Mouse (Mus musculus) mature B cell (primary cell): ENCODE data around the gene Rnaseh2b.

Source experiments
- in situ Hi-C: fragments of 300-500 bp; cut with MboI; formaldehyde crosslinking; loops from 2 replicates; pipeline ENCODE4 v1.14.3; 2019

The Rnaseh2b gene

GRCm38 (mm10) chr14:62292488-62293339 is at the start of gene Rnaseh2b, which contains the start of gene Dleu7:
Gene Rnaseh2b, plus strand, starts transcription at chr14:62292589.
Gene Dleu7, minus strand, starts transcription at chr14:62293047.
- in situ Hi-C loops, result no loop called here

GRCm38 (mm10) chr14:62243530-62243929 is 48.9 kb upstream of the Rnaseh2b start:
- in situ Hi-C loops, result loop anchor here (10.0 kb wide), 1 partner anchor 669 kb away; no protein-coding TSS in a partner anchor

GRCm38 (mm10) chr14:62245557-62245956 is 46.8 kb upstream of the Rnaseh2b start:
- in situ Hi-C loops, result loop anchor here (10.0 kb wide), 1 partner anchor 671 kb away; no protein-coding TSS in a partner anchor

GRCm38 (mm10) chr14:62248345-62248744 is 44.0 kb upstream of the Rnaseh2b start:
- in situ Hi-C loops, result loop anchor here (10.0 kb wide), 1 partner anchor 674 kb away; no protein-coding TSS in a partner anchor

- in situ Hi-C loops, result loop anchor here (10.0 kb wide), 1 partner anchor 674 kb away; no protein-coding TSS in a partner anchor
These were observed 43.6 kb upstream of the Rnaseh2b start for GRCm38 (mm10) chr14:62248796-62249195.

GRCm38 (mm10) chr14:62249251-62249650 is 43.1 kb upstream of the Rnaseh2b start:
- in situ Hi-C loops, result loop anchor here (10.0 kb wide), 1 partner anchor 674 kb away; no protein-coding TSS in a partner anchor

- in situ Hi-C loops, result no loop called here
These were observed 42.3 kb upstream of the Rnaseh2b start for GRCm38 (mm10) chr14:62250046-62250445.

GRCm38 (mm10) chr14:62251999-62252398 is 40.4 kb upstream of the Rnaseh2b start:
- in situ Hi-C loops, result no loop called here

- in situ Hi-C loops, result no loop called here
These were observed 38.0 kb upstream of the Rnaseh2b start for GRCm38 (mm10) chr14:62254371-62254770.

GRCm38 (mm10) chr14:62256066-62256465 is 36.3 kb upstream of the Rnaseh2b start:
- in situ Hi-C loops, result no loop called here

- in situ Hi-C loops, result no loop called here
These were observed 34.3 kb upstream of the Rnaseh2b start for GRCm38 (mm10) chr14:62258125-62258524.

- in situ Hi-C loops, result no loop called here
These were observed 33.3 kb upstream of the Rnaseh2b start for GRCm38 (mm10) chr14:62258978-62259536.

GRCm38 (mm10) chr14:62270698-62271396 is 21.5 kb upstream of the Rnaseh2b start:
- in situ Hi-C loops, result no loop called here

- in situ Hi-C loops, result no loop called here
These were observed 18.8 kb upstream of the Rnaseh2b start for GRCm38 (mm10) chr14:62273604-62274003.

- in situ Hi-C loops, result no loop called here
These were observed 9.4 kb upstream of the Rnaseh2b start for GRCm38 (mm10) chr14:62282974-62283373.

- in situ Hi-C loops, result no loop called here
These were observed 3.7 kb upstream of the Rnaseh2b start for GRCm38 (mm10) chr14:62288731-62289130.

GRCm38 (mm10) chr14:62291406-62291987 is 892 bp upstream of the Rnaseh2b start:
- in situ Hi-C loops, result no loop called here

GRCm38 (mm10) chr14:62292166-62292487 is 262 bp upstream of the Rnaseh2b start:
- in situ Hi-C loops, result no loop called here

- in situ Hi-C loops, result no loop called here
These were observed 6.4 kb downstream of the Rnaseh2b start for GRCm38 (mm10) chr14:62298808-62299207.

- in situ Hi-C loops, result no loop called here
These were observed 7.6 kb downstream of the Rnaseh2b start for GRCm38 (mm10) chr14:62300031-62300430.

- in situ Hi-C loops, result no loop called here
These were observed 15.2 kb downstream of the Rnaseh2b start for GRCm38 (mm10) chr14:62307555-62307954.

- in situ Hi-C loops, result no loop called here
These were observed 16.6 kb downstream of the Rnaseh2b start for GRCm38 (mm10) chr14:62309026-62309425.
